Mouse (Mus musculus): ENCODE measurements around the gene Olfr592.
"Not testable (repeated sequence)": the region's sequence is repeated elsewhere in the genome, so short reads cannot be mapped to it uniquely, and the experiment has no call there.

The Olfr592 gene

GRCm38 (mm10) chr7:103184503-103184902 lies at the start of gene Olfr592:
Gene Olfr592, plus strand, starts transcription at chr7:103184803.
- not testable (repeated sequence) for DNase-seq

GRCm38 (mm10) chr7:103140579-103140978 lies 44.0 kb upstream of the Olfr592 start, which contains the start of gene Olfr588-ps1:
Gene Olfr588-ps1, plus strand, starts transcription at chr7:103140879.
- no peak for DNase-seq

- no peak for DNase-seq
These were observed 28.3 kb upstream of the Olfr592 start, which contains the start of gene Olfr589 for GRCm38 (mm10) chr7:103156256-103156655. Gene Olfr589, minus strand, starts transcription at chr7:103156356.

- DNase-seq, result no peak
These were observed 14.9 kb upstream of the Olfr592 start for GRCm38 (mm10) chr7:103169697-103170096.

GRCm38 (mm10) chr7:103178240-103178639 lies 6.4 kb upstream of the Olfr592 start, which contains the start of gene Olfr591:
Gene Olfr591, minus strand, starts transcription at chr7:103178340.
- DNase-seq, result no peak

- DNase-seq, result no peak
These were observed 27.0 kb downstream of the Olfr592 start, which contains the start of gene Olfr593 for GRCm38 (mm10) chr7:103211562-103211961. Gene Olfr593, plus strand, starts transcription at chr7:103211862.

- DNase-seq, result not testable (repeated sequence)
These were observed 27.4 kb downstream of the Olfr592 start for GRCm38 (mm10) chr7:103212050-103212449.

- DNase-seq, result no peak
These were observed 32.1 kb downstream of the Olfr592 start, which contains the start of gene Olfr594 for GRCm38 (mm10) chr7:103216696-103217095. Gene Olfr594, plus strand, starts transcription at chr7:103216996.
